Mouse (Mus musculus) ES-E14 (cell line): ENCODE measurements around the gene Slc35a2. TPM values are rescaled to one million over a fixed set of nuclear protein-coding genes. Genes with fewer than 3 reads are reported as not detected.
"Not testable (repeated sequence)": the region's sequence is repeated elsewhere in the genome, so short reads cannot be mapped to it uniquely, and the experiment has no call there.

Source experiments
- DNase-seq: peaks from one replicate; pipeline ENCODE4 v3.0.0-alpha.2; 2013; ENCODE audit warnings: low read depth, low spot score
- H3K27ac ChIP-seq: 2 replicates; pipeline ENCODE4 v1.5.1; 2012; ENCODE audit warnings: low read depth, mild to moderate bottlenecking, low read length, moderate library complexity, mixed read lengths; ENCODE audit not compliant: poor library complexity, insufficient read depth, severe bottlenecking
- H3K36me3 ChIP-seq: 2 replicates; pipeline ENCODE4 v1.6.1; 2012; ENCODE audit warnings: mild to moderate bottlenecking, low read length, moderate library complexity, mixed read lengths; ENCODE audit not compliant: control insufficient read depth, poor library complexity, insufficient read depth, severe bottlenecking
- H3K4me1 ChIP-seq, 2 experiments: fragments of 150-350 bp in 1 of 2; sonication (generic) in 1 of 2; 2 replicates each; pipeline ENCODE4 v1.6.1; 2012; ENCODE audit warnings: low read length in 2 of 2, mild to moderate bottlenecking in 1 of 2, mixed read lengths in 1 of 2; ENCODE audit not compliant: control insufficient read depth in 2 of 2, insufficient read depth in 2 of 2, poor library complexity in 1 of 2
- H3K4me3 ChIP-seq, 2 experiments: fragments of 150-350 bp in 1 of 2; sonication (generic) in 1 of 2; 2 replicates each; pipeline ENCODE4 v1.5.1; 2012; ENCODE audit warnings: low read length in 2 of 2, low read depth in 1 of 2, mild to moderate bottlenecking in 1 of 2, mixed read lengths in 1 of 2; ENCODE audit not compliant: insufficient read depth in 1 of 2, poor library complexity in 1 of 2, severe bottlenecking in 1 of 2
- H3K9ac ChIP-seq: 2 replicates; pipeline ENCODE4 v1.6.1; 2012; ENCODE audit warnings: low read depth, mild to moderate bottlenecking, low read length, mixed read lengths; ENCODE audit not compliant: poor library complexity, insufficient read depth, severe bottlenecking
- H3K9me3 ChIP-seq: fragments of 150-350 bp; sonication (generic); 2 replicates; pipeline ENCODE4 v1.6.1; 2012; ENCODE audit warnings: low read depth, mild to moderate bottlenecking, low read length; ENCODE audit not compliant: control insufficient read depth, insufficient read depth
- CHD2 ChIP-seq: IDR thresholded peaks from 2 replicates; pipeline ENCODE4 v1.6.1; 2014; ENCODE audit warnings: mild to moderate bottlenecking, low read depth, low read length, inconsistent platforms
- HCFC1 ChIP-seq: IDR thresholded peaks from 2 replicates; pipeline ENCODE4 v1.6.1; 2012; ENCODE audit warnings: low read length, inconsistent platforms, borderline replicate concordance; ENCODE audit not compliant: insufficient read depth
- MAFK ChIP-seq: IDR thresholded peaks from 2 replicates; pipeline ENCODE4 v1.6.1; 2014; ENCODE audit warnings: mild to moderate bottlenecking, low read depth, low read length, inconsistent platforms; ENCODE audit not compliant: insufficient read depth
- ZC3H11A ChIP-seq: IDR thresholded peaks from 2 replicates; pipeline ENCODE4 v1.6.1; 2012; ENCODE audit warnings: low read depth, mild to moderate bottlenecking, inconsistent platforms, low read length, borderline replicate concordance
- ZNF384 ChIP-seq: IDR thresholded peaks from 2 replicates; pipeline ENCODE4 v1.6.1; 2012; ENCODE audit warnings: low read depth, low read length, inconsistent platforms
- in situ Hi-C, 2 experiments: fragments of 600-800 bp; cut with MboI; formaldehyde crosslinking; loops; one replicate each; pipeline ENCODE4 v1.15.1; 2025; ENCODE audit warnings: low sequenced_read_pairs in 2 of 2, inconsistent platforms in 1 of 2; ENCODE audit not compliant: unreplicated experiment in 2 of 2
- total RNA-seq: library from RNA; depleted of rRNA; stranded (reverse); fragments of 300-350 nt; gene quantifications from 2 replicates; pipeline ENCODE4 v1.2.3, GENCODE M21; 2012

Slc35a2 gene
- total RNA-seq, 1 experiment, result 38.3 TPM

DNA sequence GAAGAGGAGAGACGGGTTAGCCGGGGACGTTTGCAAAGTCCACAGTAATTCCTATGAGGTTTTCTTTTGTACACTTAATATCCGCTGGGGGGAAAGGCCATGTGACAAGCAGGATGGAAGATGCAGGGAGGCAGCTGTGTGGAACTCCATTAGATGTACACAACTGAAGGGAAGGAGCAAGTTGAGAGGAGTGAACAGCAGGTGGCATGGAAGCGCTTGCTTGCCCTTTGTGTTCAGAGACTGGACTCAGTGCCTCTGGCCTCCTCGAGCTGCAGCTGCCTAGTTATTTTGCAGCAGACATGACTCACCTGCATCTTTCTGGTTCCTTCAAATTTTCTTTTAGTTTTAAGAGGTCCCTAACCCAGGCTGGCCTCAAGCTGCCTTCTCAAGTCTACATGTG, 26.6 kb downstream of the Slc35a2 start:
- no peak for DNase-seq
- Histone ChIP-seq H3K36me3 (no peaks in the 10 kb centered on the region), H3K27ac (no peak overlapping the region), H3K9me3 (no peaks in the 10 kb centered on the region), H3K4me3 (no peak overlapping the region), H3K4me1 (peaks cover 0 to 2% of the 10 kb centered on the region in 2 experiments; a peak in 1 of 4 replicates), H3K9ac (no peak overlapping the region)
- in situ Hi-C loops, result no loop called here
- TF ChIP-seq HCFC1, result no peak
- no peak for TF ChIP-seq ZC3H11A
- TF ChIP-seq MAFK, result no peak
- no peak for TF ChIP-seq ZNF384
- TF ChIP-seq CHD2, result no peak

DNA sequence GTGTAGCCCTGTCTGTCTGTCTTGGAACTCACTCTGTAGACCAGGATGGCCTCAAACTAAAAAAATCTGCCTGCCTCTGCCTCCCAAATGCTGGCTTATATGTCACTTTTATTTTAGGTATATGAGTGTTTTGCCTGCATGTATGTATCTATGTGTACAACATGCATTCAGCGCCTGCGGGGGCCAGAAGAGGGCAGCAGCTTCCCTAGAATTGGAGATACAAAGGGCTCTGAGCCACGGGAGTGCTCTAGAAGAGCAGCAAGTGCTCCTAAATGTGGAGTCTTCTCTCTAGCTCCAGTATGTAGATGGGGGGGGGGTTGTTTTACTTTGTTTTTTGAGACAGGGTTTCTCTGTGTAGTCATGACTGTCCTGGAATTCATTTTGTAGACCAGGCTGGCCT, 31.8 kb downstream of the Slc35a2 start:
- H3K9me3 ChIP-seq, DNase-seq, in situ Hi-C loops: not testable (repeated sequence)

DNA sequence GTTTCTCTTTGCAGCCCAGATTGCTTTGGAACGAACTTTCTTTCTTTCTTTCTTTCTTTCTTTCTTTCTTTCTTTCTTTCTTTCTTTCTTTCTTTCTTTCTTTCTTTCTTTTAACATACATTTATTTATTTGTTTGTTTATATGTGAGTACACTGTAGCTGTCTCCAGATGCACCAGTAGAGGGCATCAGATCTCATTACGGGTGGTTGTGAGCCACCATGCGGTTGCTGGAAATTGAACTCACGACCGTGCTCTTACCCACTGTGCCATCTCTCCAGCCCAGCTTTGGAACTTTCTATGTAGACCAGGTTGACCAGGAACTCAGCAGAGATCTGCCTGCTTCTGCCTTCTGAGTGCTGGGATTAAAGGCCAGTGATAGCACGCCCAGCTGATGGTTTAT, 34.1 kb downstream of the Slc35a2 start:
- DNase-seq, in situ Hi-C loops, H3K9ac ChIP-seq, H3K9me3 ChIP-seq, H3K4me3 ChIP-seq, H3K36me3 ChIP-seq, H3K27ac ChIP-seq, H3K4me1 ChIP-seq: not testable (repeated sequence)

More for the DNA sequence above, 31.8 kb downstream of the Slc35a2 start:
- not testable (repeated sequence) for H3K9ac ChIP-seq, H3K27ac ChIP-seq, H3K4me3 ChIP-seq, H3K36me3 ChIP-seq, H3K4me1 ChIP-seq

DNA sequence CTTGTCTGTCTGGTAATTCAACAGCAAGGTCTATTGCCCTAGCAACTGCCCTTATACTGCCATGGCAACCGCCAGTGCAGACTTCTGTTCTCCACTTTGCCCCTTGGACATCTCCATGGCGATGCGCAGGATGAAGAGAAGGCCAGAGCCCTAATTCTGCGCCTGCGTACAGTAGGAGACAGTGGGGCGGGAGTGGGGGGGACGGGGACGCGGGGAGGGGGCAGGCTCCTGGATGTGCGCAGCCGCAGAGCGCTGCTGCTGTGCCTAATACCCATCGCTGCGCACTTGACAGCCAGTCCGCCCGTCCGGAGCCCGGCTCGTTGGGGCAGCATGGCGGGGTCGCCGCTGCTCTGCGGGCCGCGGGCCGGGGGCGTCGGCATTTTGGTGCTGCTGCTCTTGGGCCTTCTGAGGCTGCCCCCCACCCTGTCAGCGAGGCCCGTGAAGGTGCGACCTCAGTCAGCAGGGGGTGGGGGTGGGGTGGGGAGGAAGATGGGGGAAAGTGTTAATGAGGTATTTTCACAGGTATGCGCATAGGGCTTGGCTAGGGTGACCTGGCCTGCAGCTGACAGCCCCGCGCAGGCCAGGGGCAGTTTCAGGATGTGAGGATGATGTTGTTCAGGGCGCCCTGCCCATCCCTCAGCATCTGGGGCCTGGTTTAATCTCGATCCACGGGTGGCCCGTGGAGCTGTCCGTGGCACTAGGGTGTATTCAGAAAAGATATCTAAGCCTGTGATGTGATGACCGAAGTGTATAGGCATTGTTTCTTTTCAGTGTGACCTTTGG, 36.0 kb downstream of the Slc35a2 start, which contains the start of gene Pcsk1n:
Gene Pcsk1n (plus strand): TSS at position 222 of the 783 bp plus-strand sequence.
- in situ Hi-C loops, result loop anchor here (5.0 to 10.0 kb wide), 2 partner anchors 93 to 95 kb away; partner anchors contain the start of gene Glod5 (in 1 of the 2)
- peaks cover 8% of the 10 kb centered on the region for H3K36me3 ChIP-seq
- H3K4me3 ChIP-seq, result peak within 1 kb of the TSS in 1 of 2 experiments; percentile 65; a peak in 2 of 4 replicates
- peak within 1 kb of the TSS; percentile 52 for H3K9ac ChIP-seq
- H3K27ac ChIP-seq, result no peak within 1 kb of the TSS; the same call in 1 of the 2 replicates
- H3K4me1 ChIP-seq, result peaks cover 7 to 8% of the 10 kb centered on the region in 2 experiments; a peak in 3 of 4 replicates
- H3K9me3 ChIP-seq, result no peaks in the 10 kb centered on the region
- DNase-seq, result no peak
- no peak for TF ChIP-seq ZC3H11A
- TF ChIP-seq MAFK, result no peak
- TF ChIP-seq ZNF384, result no peak
- no peak for TF ChIP-seq CHD2
- no peak for TF ChIP-seq HCFC1

DNA sequence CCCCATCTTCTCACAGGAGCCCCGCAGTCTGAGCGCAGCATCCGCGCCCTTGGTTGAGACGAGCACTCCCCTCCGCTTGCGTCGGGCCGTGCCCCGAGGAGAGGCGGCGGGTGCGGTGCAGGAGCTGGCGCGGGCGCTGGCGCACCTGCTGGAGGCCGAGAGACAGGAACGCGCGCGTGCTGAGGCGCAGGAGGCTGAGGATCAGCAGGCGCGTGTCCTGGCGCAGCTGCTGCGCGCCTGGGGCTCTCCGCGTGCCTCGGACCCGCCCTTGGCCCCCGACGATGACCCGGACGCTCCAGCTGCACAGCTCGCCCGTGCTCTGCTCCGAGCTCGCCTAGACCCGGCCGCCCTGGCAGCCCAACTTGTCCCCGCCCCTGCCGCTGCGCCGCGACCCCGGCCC, 38.2 kb downstream of the Slc35a2 start:
- no peaks in the 10 kb centered on the region for H3K9me3 ChIP-seq
- peak overlapping the region; percentile 64 to 70 for H3K4me3 ChIP-seq
- peaks cover 10% of the 10 kb centered on the region for H3K36me3 ChIP-seq
- H3K4me1 ChIP-seq, result peaks cover 7 to 12% of the 10 kb centered on the region in 2 experiments; a peak in 3 of 4 replicates
- no peak overlapping the region for H3K27ac ChIP-seq
- no peak for DNase-seq
- in situ Hi-C loops, result loop anchor here (5.0 to 10.0 kb wide), 2 partner anchors 90 to 93 kb away; partner anchors contain the start of gene Glod5 (in 1 of the 2)
- peak overlapping the region; percentile 79; the same call in 1 of the 2 replicates for H3K9ac ChIP-seq
- TF ChIP-seq ZC3H11A (no peak), MAFK (no peak), ZNF384 (no peak), HCFC1 (no peak), CHD2 (no peak)
